Mouse (Mus musculus) stomach, postnatal 0 days (tissue): ENCODE data around the gene Magi2.

Experiments used
- CTCF ChIP-seq: IDR thresholded peaks from 2 replicates; pipeline ENCODE4 v1.5.1; 2016; ENCODE audit warnings: antibody characterized with exemption, low read depth, mild to moderate bottlenecking, moderate library complexity
- EP300 ChIP-seq: optimal IDR thresholded peaks from 2 replicates; pipeline ENCODE3; 2016; ENCODE audit warnings: antibody characterized with exemption

DNA sequence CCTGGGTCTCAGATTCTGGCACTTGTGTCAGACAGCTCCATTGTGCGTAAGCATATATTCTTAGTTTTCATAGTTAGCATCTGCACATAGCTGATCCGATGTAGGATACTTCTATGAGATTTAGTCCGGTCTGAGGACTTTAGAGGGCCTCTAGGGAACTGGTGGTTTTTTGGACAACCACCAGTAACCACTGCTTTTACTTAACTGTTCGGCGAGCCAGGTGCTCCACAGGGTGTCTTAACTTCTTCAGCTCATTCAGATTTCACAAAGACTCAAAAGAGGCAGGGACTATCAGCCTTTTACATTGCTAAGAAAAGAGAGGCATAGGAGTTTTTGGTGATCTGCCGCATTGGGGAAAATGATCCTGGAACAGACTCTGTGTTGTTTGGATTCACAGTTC is 1453.1 kb downstream of the Magi2 start:
- TF ChIP-seq CTCF, result no peak
- TF ChIP-seq EP300, result no peak
